Mouse (Mus musculus): ENCODE results near the gene Cd6. TPM values are rescaled to one million over a fixed set of nuclear protein-coding genes. Genes with fewer than 3 reads are reported as not detected.

The Cd6 gene
- polyA plus RNA-seq, 1 experiment = not detected

- no peak for TF ChIP-seq POLR2A (IDR thresholded peaks at IDR 0.05; ENCODE audit: low read depth, low read length)
- no peak for TF ChIP-seq CTCF (IDR thresholded peaks at IDR 0.05; ENCODE audit: borderline replicate concordance, insufficient read depth, low read length)
- Histone ChIP-seq H3K4me1 (ENCODE audit: control insufficient read depth, insufficient read depth, low read length) (no peaks in the 10 kb centered on the region), H3K4me3 (ENCODE audit: insufficient read depth, low read length) (no peak overlapping the region), H3K27ac (ENCODE audit: insufficient read depth, low read length) (no peak overlapping the region)
Measured at GRCm38 (mm10) chr19:10747718-10748117, 82.1 kb downstream of the Cd6 start.

DNA sequence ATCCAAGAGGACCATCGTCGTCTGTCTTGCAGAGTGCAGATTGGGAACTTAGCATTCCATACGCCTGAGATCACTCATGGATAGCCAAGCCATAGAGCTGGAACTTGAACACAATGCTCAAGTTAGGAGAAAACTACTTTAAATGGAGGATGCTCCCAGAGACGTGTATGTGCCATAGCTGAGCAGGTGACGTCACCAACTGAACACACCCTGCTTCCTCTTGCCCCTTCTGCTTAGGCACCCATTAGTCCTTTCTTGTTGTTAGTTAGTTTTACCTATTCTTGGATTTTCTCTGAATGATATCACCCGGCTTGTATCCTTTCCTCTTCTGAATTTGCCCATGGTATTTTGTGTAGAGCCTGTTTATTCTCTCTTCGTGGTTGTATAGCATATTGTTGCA lies 82.7 kb downstream of the Cd6 start:
- no peak overlapping the region for H3K27ac ChIP-seq (ENCODE audit: insufficient read depth, low read length)
- H3K4me3 ChIP-seq (ENCODE audit: insufficient read depth, low read length) = no peak overlapping the region
- H3K4me1 ChIP-seq (ENCODE audit: control insufficient read depth, insufficient read depth, low read length) = no peaks in the 10 kb centered on the region
- TF ChIP-seq CTCF (IDR thresholded peaks at IDR 0.05; ENCODE audit: borderline replicate concordance, insufficient read depth, low read length) (no peak), POLR2A (IDR thresholded peaks at IDR 0.05; ENCODE audit: low read depth, low read length) (no peak)

- no peak overlapping the region for H3K27ac ChIP-seq (ENCODE audit: insufficient read depth, low read length)
- TF ChIP-seq CTCF (IDR thresholded peaks at IDR 0.05; ENCODE audit: borderline replicate concordance, insufficient read depth, low read length) (no peak), POLR2A (IDR thresholded peaks at IDR 0.05; ENCODE audit: low read depth, low read length) (no peak)
- H3K4me1 ChIP-seq (ENCODE audit: control insufficient read depth, insufficient read depth, low read length) = peaks cover 11% of the 10 kb centered on the region
- no peak overlapping the region for H3K4me3 ChIP-seq (ENCODE audit: insufficient read depth, low read length)
Measured at GRCm38 (mm10) chr19:10742565-10742964, 87.3 kb downstream of the Cd6 start.

GRCm38 (mm10) chr19:10742145-10742544 lies 87.7 kb downstream of the Cd6 start:
- Histone ChIP-seq H3K27ac (ENCODE audit: insufficient read depth, low read length) (no peak overlapping the region), H3K4me1 (ENCODE audit: control insufficient read depth, insufficient read depth, low read length) (peaks cover 11% of the 10 kb centered on the region), H3K4me3 (ENCODE audit: insufficient read depth, low read length) (no peak overlapping the region)
- TF ChIP-seq CTCF (IDR thresholded peaks at IDR 0.05; ENCODE audit: borderline replicate concordance, insufficient read depth, low read length) (no peak), POLR2A (IDR thresholded peaks at IDR 0.05; ENCODE audit: low read depth, low read length) (no peak)

GRCm38 (mm10) chr19:10740641-10741440 lies 89.0 kb downstream of the Cd6 start:
- Histone ChIP-seq H3K4me3 (ENCODE audit: insufficient read depth, low read length) (no peak overlapping the region), H3K4me1 (ENCODE audit: control insufficient read depth, insufficient read depth, low read length) (peaks cover 11% of the 10 kb centered on the region), H3K27ac (ENCODE audit: insufficient read depth, low read length) (no peak overlapping the region)
- TF ChIP-seq POLR2A (IDR thresholded peaks at IDR 0.05; ENCODE audit: low read depth, low read length) = no peak
- TF ChIP-seq CTCF (IDR thresholded peaks at IDR 0.05; ENCODE audit: borderline replicate concordance, insufficient read depth, low read length) = no peak

DNA sequence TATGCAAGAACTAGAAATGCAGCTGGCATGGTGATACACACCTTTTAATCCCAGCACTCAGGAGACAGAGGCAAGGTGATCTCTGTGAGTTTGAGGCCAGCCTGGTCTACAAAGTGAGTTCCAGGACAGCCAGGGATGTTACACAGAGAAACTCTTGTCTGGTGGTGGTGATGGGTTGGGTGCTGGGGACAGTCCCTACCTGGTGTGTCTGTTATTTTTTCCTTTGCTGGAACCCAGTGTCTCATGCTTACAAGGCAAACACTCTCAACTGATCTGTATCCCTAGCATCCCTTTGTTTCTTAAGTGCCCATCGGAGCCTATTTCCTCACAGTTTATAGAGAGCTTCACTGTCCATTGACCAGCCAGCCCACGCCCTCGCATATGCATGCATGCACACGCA lies 89.9 kb downstream of the Cd6 start:
- no peak overlapping the region for H3K27ac ChIP-seq (ENCODE audit: insufficient read depth, low read length)
- no peak overlapping the region for H3K4me3 ChIP-seq (ENCODE audit: insufficient read depth, low read length)
- no peak for TF ChIP-seq CTCF (IDR thresholded peaks at IDR 0.05; ENCODE audit: borderline replicate concordance, insufficient read depth, low read length)
- no peak for TF ChIP-seq POLR2A (IDR thresholded peaks at IDR 0.05; ENCODE audit: low read depth, low read length)
- H3K4me1 ChIP-seq (ENCODE audit: control insufficient read depth, insufficient read depth, low read length) = peaks cover 11% of the 10 kb centered on the region

Other genes starting within 250 kb of the Cd6 start
- 545 and 617 TPM in 2 replicates for gene Ddb1, start 224.7 kb downstream of the Cd6 start, polyA plus RNA-seq (2011; ENCODE audit: insufficient read length, low read depth, missing spikeins)
- gene Tkfc, start 224.4 kb downstream of the Cd6 start, polyA plus RNA-seq (2011; ENCODE audit: insufficient read length, low read depth, missing spikeins) = 19.8 and 24.0 TPM in 2 replicates
- 0.70 and 1.1 TPM in 2 replicates for gene Vwce, start 195.8 kb downstream of the Cd6 start, polyA plus RNA-seq (2011; ENCODE audit: insufficient read length, low read depth, missing spikeins)
- gene Pga5, start 152.0 kb downstream of the Cd6 start, polyA plus RNA-seq (2011; ENCODE audit: insufficient read length, low read depth, missing spikeins) = not detected in 2 replicates
- 14.8 and 18.0 TPM in 2 replicates for gene Vps37c, start 141.3 kb downstream of the Cd6 start, polyA plus RNA-seq (2011; ENCODE audit: insufficient read length, low read depth, missing spikeins)
- not detected in 2 replicates for gene Cd5, start 91.1 kb downstream of the Cd6 start, polyA plus RNA-seq (2011; ENCODE audit: insufficient read length, low read depth, missing spikeins)
- gene Slc15a3, start 9.7 kb upstream of the Cd6 start, polyA plus RNA-seq (2011; ENCODE audit: insufficient read length, low read depth, missing spikeins) = 0.53 and 2.1 TPM in 2 replicates
- gene Tmem132a, start 39.9 kb upstream of the Cd6 start, polyA plus RNA-seq (2011; ENCODE audit: insufficient read length, low read depth, missing spikeins) = 29.6 and 37.5 TPM in 2 replicates
- gene Tmem109, start 51.9 kb upstream of the Cd6 start, polyA plus RNA-seq (2011; ENCODE audit: insufficient read length, low read depth, missing spikeins) = 50.6 and 59.9 TPM in 2 replicates
- 115 TPM in 2 replicates for gene Prpf19, start 65.2 kb upstream of the Cd6 start, polyA plus RNA-seq (2011; ENCODE audit: insufficient read length, low read depth, missing spikeins)
- gene Zp1, start 90.6 kb upstream of the Cd6 start, polyA plus RNA-seq (2011; ENCODE audit: insufficient read length, low read depth, missing spikeins) = not detected in 2 replicates
- gene Ptgdr2, start 107.1 kb upstream of the Cd6 start, polyA plus RNA-seq (2011; ENCODE audit: insufficient read length, low read depth, missing spikeins) = not detected in 2 replicates
- 12.3 and 13.1 TPM in 2 replicates for gene Ccdc86, start 119.2 kb upstream of the Cd6 start, polyA plus RNA-seq (2011; ENCODE audit: insufficient read length, low read depth, missing spikeins)
- gene Ms4a10, start 144.6 kb upstream of the Cd6 start, polyA plus RNA-seq (2011; ENCODE audit: insufficient read length, low read depth, missing spikeins) = not detected in 2 replicates
- gene Ms4a15, start 163.2 kb upstream of the Cd6 start, polyA plus RNA-seq (2011; ENCODE audit: insufficient read length, low read depth, missing spikeins) = not detected in 2 replicates
- gene Ms4a18, start 188.0 kb upstream of the Cd6 start, polyA plus RNA-seq (2011; ENCODE audit: insufficient read length, low read depth, missing spikeins) = not detected in 2 replicates

Data from embryonic fibroblast, embryonic 13.5 days (primary cell).